Mouse (Mus musculus) midbrain, embryonic 16.5 days (tissue): ENCODE data around the gene Teddm1a. TPM values are rescaled to one million over a fixed set of nuclear protein-coding genes. Genes with fewer than 3 reads are reported as not detected.

Experiments used
- ATAC-seq: fragments of 200-750 bp; cut with Nextera tagmentation; 2 replicates; pipeline ENCODE4 v1.8.0; 2017; ENCODE audit warnings: moderate TSS enrichment
- H3K27ac ChIP-seq: fragments of 300-500 bp; sonication (generic); 2 replicates; pipeline ENCODE4 v1.5.1; 2014; ENCODE audit warnings: mild to moderate bottlenecking, low read length, mixed read lengths
- H3K27me3 ChIP-seq: fragments of 300-500 bp; sonication (generic); 2 replicates; pipeline ENCODE4 v1.6.1; 2014; ENCODE audit warnings: low read depth, low read length, mixed read lengths; ENCODE audit not compliant: control insufficient read depth, insufficient read depth
- H3K36me3 ChIP-seq: fragments of 300-500 bp; sonication (generic); 2 replicates; pipeline ENCODE4 v1.6.1; 2014; ENCODE audit warnings: mild to moderate bottlenecking, low read length, moderate library complexity, mixed read lengths; ENCODE audit not compliant: control insufficient read depth, insufficient read depth
- H3K4me1 ChIP-seq: fragments of 300-500 bp; sonication (generic); 2 replicates; pipeline ENCODE4 v1.6.1; 2014; ENCODE audit warnings: mild to moderate bottlenecking, low read length, mixed read lengths; ENCODE audit not compliant: control insufficient read depth, insufficient read depth
- H3K4me2 ChIP-seq: fragments of 300-500 bp; sonication (generic); 2 replicates; pipeline ENCODE4 v1.6.1; 2014; ENCODE audit warnings: mild to moderate bottlenecking, low read length, mixed read lengths
- H3K4me3 ChIP-seq: fragments of 300-500 bp; sonication (generic); 2 replicates; pipeline ENCODE4 v1.5.1; 2014; ENCODE audit warnings: low read depth, mild to moderate bottlenecking, low read length, moderate library complexity, mixed read lengths
- H3K9ac ChIP-seq: fragments of 300-500 bp; sonication (generic); 2 replicates; pipeline ENCODE4 v1.6.1; 2014; ENCODE audit warnings: low read depth, low read length, mixed read lengths
- H3K9me3 ChIP-seq: fragments of 300-500 bp; sonication (generic); replicated peaks from 2 replicates; pipeline ENCODE4 v1.6.1; 2014; ENCODE audit warnings: mild to moderate bottlenecking, low read length, mixed read lengths; ENCODE audit not compliant: control insufficient read depth, poor library complexity, severe bottlenecking
- WGBS: fragments of 180-500 bp; shearing (Covaris S2); extraction: QIAGEN DNeasy Blood & Tissue Kit; methylation state at CpG from one replicate; pipeline ENCODE4 v1.1.7; 2014; 5-methylcytosine and 5-hydroxymethylcytosine counted together
- microRNA-seq: library from miRNA; unstranded; fragments of <30 nt; microRNA quantifications from one replicate; pipeline ENCODE4, GENCODE M21; 2017
- polyA plus RNA-seq: library from polyadenylated mRNA; unstranded; fragments of >200 nt; fragmentation: Nextera tagmentation; extraction: Ambion mirVana; gene quantifications from 2 replicates; pipeline ENCODE4 v1.2.1, GENCODE M21; 2015

The Teddm1a gene
- polyA plus RNA-seq, 1 experiment from 2014 or later = not detected

DNA sequence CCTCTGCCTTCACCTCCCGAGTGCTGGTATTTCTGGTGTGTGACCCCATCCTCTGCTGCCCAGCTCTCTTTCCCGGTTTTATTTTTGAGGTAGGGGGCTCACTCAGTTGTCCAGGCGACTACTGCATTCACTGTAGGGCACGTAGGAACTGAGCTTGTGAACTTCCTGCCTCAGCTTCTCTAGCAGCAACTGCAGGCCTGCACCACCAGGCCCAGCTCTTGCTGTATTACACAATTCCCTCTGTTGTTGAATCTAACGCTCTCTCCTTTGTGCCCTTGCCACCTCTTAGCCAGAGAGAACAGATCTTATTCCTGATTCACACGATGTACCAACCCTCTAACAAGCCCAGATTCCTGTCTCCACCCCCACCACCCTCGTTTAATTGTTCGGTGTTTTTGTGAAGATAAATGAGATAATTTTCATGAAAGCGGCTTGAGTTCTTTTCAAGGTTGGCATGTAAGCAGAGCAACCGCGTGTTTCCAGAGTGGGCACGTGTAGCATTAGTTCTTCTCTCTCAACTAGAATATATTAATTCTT, 44.4 kb downstream of the Teddm1a start:
- no peaks in the 10 kb centered on the region for H3K9me3 ChIP-seq
- H3K9ac ChIP-seq = no peak overlapping the region
- no peaks in the 10 kb centered on the region for H3K27me3 ChIP-seq
- no peak overlapping the region for H3K4me2 ChIP-seq
- 72% methylated on average over 12 of the region's 12 CpGs for WGBS
- no peaks in the 10 kb centered on the region for H3K36me3 ChIP-seq
- H3K27ac ChIP-seq = no peak overlapping the region
- H3K4me3 ChIP-seq = no peak overlapping the region
- no peak for ATAC-seq
- no peaks in the 10 kb centered on the region for H3K4me1 ChIP-seq

- WGBS = 97% methylated on average over 2 of the region's 2 CpGs
- Histone ChIP-seq H3K4me3 (no peak overlapping the region), H3K27me3 (no peaks in the 10 kb centered on the region), H3K36me3 (no peaks in the 10 kb centered on the region), H3K4me1 (no peaks in the 10 kb centered on the region), H3K9me3 (no peaks in the 10 kb centered on the region), H3K9ac (no peak overlapping the region), H3K4me2 (no peak overlapping the region), H3K27ac (no peak overlapping the region)
- ATAC-seq = no peak
Measured at GRCm38 (mm10) chr1:153937025-153937424, 45.5 kb downstream of the Teddm1a start.

DNA sequence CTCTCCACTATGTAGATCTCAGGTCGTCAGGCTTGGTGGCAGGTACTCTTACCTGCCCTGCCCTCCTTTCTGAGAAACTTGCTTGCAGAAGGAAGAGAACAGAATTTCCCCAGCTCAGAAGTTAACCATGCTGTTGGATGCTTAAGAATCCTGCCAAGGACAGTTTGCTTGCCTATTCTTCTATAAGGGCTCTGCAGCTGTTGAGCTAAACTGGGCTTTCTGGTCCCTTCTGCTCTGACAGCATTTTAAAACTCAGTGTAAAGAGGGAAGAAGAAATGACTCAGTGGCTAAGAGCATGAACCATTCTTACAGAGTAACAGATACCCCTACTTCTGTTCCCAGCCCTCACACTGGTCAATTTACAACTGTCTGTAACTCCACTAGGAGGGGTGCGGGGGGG, 49.4 kb downstream of the Teddm1a start:
- Histone ChIP-seq H3K27ac (no peak overlapping the region), H3K4me1 (no peaks in the 10 kb centered on the region), H3K4me2 (no peak overlapping the region), H3K9me3 (no peaks in the 10 kb centered on the region), H3K9ac (no peak overlapping the region), H3K36me3 (no peaks in the 10 kb centered on the region), H3K27me3 (no peaks in the 10 kb centered on the region), H3K4me3 (no peak overlapping the region)
- WGBS = 94% methylated on average over 2 of the region's 2 CpGs
- no peak for ATAC-seq

Small RNA genes lying within 50 kb of the gene (microRNA-seq; reads per million reads assigned to microRNA genes)
- gene Mir8114 = 23.4 reads per million, percentile 39 among the genes with 10 or more reads in this experiment

Other genes with a start within 250 kb of the Teddm1a start
- gene Rgs8, start 238.7 kb upstream of the Teddm1a start, polyA plus RNA-seq = 47.1 and 49.1 TPM in 2 replicates
- 21.8 and 31.3 TPM in 2 replicates for gene Rgs16, start 151.4 kb upstream of the Teddm1a start, polyA plus RNA-seq
- 36.2 and 45.6 TPM in 2 replicates for gene Rnasel, start 142.3 kb upstream of the Teddm1a start, polyA plus RNA-seq
- gene Rgsl1, start 47.6 kb upstream of the Teddm1a start, polyA plus RNA-seq = 0.10 and 0.19 TPM in 2 replicates
- gene Teddm1b, start 17.4 kb upstream of the Teddm1a start, polyA plus RNA-seq = 0.28 and 0.35 TPM in 2 replicates
- gene Glul, start 8.2 kb downstream of the Teddm1a start, polyA plus RNA-seq = 145 and 159 TPM in 2 replicates
- gene Teddm2, start 8.5 kb downstream of the Teddm1a start, polyA plus RNA-seq = 0.96 and 1.3 TPM in 2 replicates